In genomic region chr1:190172979-190173461, GRCm38 (mm10) we compare ENCODE assay signal across 9 mouse cellular contexts. TPM values are rescaled to one million over a fixed set of nuclear protein-coding genes. Genes with fewer than 3 reads are reported as not detected.
DNase-seq lines count a peak whose midpoint lies in the region; ATAC-seq lines count a peak whose summit lies in the region.
"Had no signal": no experiment of that assay in that cellular context is flagged by ENCODE, and none has a peak within 500 bp of the region (broad histone marks: within the 10 kb centered on the region; RNA-seq: fewer than 3 reads in every experiment).

No protein-coding gene starts in this region.

- intact Hi-C loops in left cerebral cortex, postnatal 4 days (cut with DNase I) = loop anchor here (10.0 kb wide), 1 partner anchor 622 kb away; no protein-coding TSS in a partner anchor

- H3K9me3 ChIP-seq in heart, embryonic 10.5 days = no peaks in the 10 kb centered on the region
- H3K9me3 ChIP-seq in embryonic facial prominence, embryonic 13.5 days = no peaks in the 10 kb centered on the region
- no peaks in the 10 kb centered on the region for H3K9me3 ChIP-seq in intestine, embryonic 15.5 days

- H3K4me1 ChIP-seq in heart, embryonic 10.5 days = peaks cover 50% of the 10 kb centered on the region
- peaks cover 47% of the 10 kb centered on the region for H3K4me1 ChIP-seq in embryonic facial prominence, embryonic 13.5 days
- H3K4me1 ChIP-seq in intestine, embryonic 15.5 days (replicated peaks) = peaks cover 36% of the 10 kb centered on the region

- no peak for ATAC-seq in embryonic facial prominence, embryonic 13.5 days (ENCODE audit: insufficient number of reproducible peaks, insufficient read depth, low FRiP score, low TSS enrichment, low read depth)
- no peak for ATAC-seq in intestine, embryonic 15.5 days
- no peak for ATAC-seq in megakaryocyte-erythroid progenitor cell, adult 5-6 weeks (replicated peaks; ENCODE audit: low FRiP score, low TSS enrichment, poor library complexity, severe bottlenecking)

- peak overlapping the region; percentile 96 for H3K27ac ChIP-seq in heart, embryonic 10.5 days
- H3K27ac ChIP-seq in embryonic facial prominence, embryonic 13.5 days = no peak overlapping the region
- no peak overlapping the region for H3K27ac ChIP-seq in intestine, embryonic 15.5 days

- under 1% methylated on average over 24 of the region's 24 CpGs for WGBS in heart, embryonic 10.5 days
- under 1% methylated on average over 24 of the region's 24 CpGs for WGBS in embryonic facial prominence, embryonic 13.5 days
- WGBS in intestine, embryonic 15.5 days = 2% methylated on average over 24 of the region's 24 CpGs

- H3K4me3 ChIP-seq in heart, embryonic 10.5 days = peak overlapping the region; percentile 91
- peak overlapping the region; percentile 26 for H3K4me3 ChIP-seq in embryonic facial prominence, embryonic 13.5 days
- peak overlapping the region; percentile 23 for H3K4me3 ChIP-seq in intestine, embryonic 15.5 days (replicated peaks)

- H3K9ac ChIP-seq in embryonic facial prominence, embryonic 13.5 days = no peak overlapping the region
- no peak overlapping the region for H3K9ac ChIP-seq in intestine, embryonic 15.5 days

- DNase-seq in heart, embryonic 10.5 days (ENCODE audit: low spot score) = no peak
- DNase-seq in heart, adult 8-10 months (ENCODE audit: low spot score) = no peak
- DNase-seq in neural tube, embryonic 10.5 days (ENCODE audit: extremely low spot score, low spot score) = peak; percentile 67
- DNase-seq in frontal cortex, postnatal 10 days (ENCODE audit: low spot score in 2 of 2) = no peak
- DNase-seq in left cerebral cortex, postnatal 4 days = no peak

- H3K4me2 ChIP-seq in embryonic facial prominence, embryonic 13.5 days = peak overlapping the region; percentile 45
- peak overlapping the region; percentile 56 for H3K4me2 ChIP-seq in intestine, embryonic 15.5 days (replicated peaks)

- H3K36me3 ChIP-seq in heart, embryonic 10.5 days = no peaks in the 10 kb centered on the region
- no peaks in the 10 kb centered on the region for H3K36me3 ChIP-seq in embryonic facial prominence, embryonic 13.5 days
- H3K36me3 ChIP-seq in intestine, embryonic 15.5 days = no peaks in the 10 kb centered on the region
- H3K36me3 ChIP-seq: G1E had no signal

- H3K27me3 ChIP-seq in heart, embryonic 10.5 days (ENCODE audit: insufficient read depth, poor library complexity, severe bottlenecking) = peaks cover 38% of the 10 kb centered on the region
- H3K27me3 ChIP-seq in embryonic facial prominence, embryonic 13.5 days = peaks cover 91% of the 10 kb centered on the region
- peaks cover 37% of the 10 kb centered on the region for H3K27me3 ChIP-seq in intestine, embryonic 15.5 days (replicated peaks)

RNA-seq across cellular contexts. Expression of gene Prox1, which starts 2.5 kb away (rescaled TPM):
- 13.3 and 17.3 TPM in 2 replicates for polyA plus RNA-seq in heart, embryonic 10.5 days (2016; fragmentation: Nextera tagmentation; extraction: Ambion mirVana)
- 10 to 100 TPM; 42.2 to 58.7 (median 51.7) TPM for total RNA-seq in heart, adult 8-10 months (2022)
- 1.3 and 1.7 TPM in 2 replicates for polyA plus RNA-seq in embryonic facial prominence, embryonic 13.5 days (2015; fragmentation: Nextera tagmentation; extraction: Ambion mirVana)
- polyA plus RNA-seq in intestine, embryonic 15.5 days (2015; fragmentation: Nextera tagmentation; extraction: Ambion mirVana) = 2.6 and 2.8 TPM in 2 replicates
- total RNA-seq in megakaryocyte-erythroid progenitor cell, adult 5-6 weeks (2014; fragmentation: Nextera tagmentation) = not detected in 2 replicates
- 0.30 TPM in 1 of 2 replicates, not detected in the other for total RNA-seq in megakaryocyte-erythroid progenitor cell, adult 5-6 weeks (2017)
- 10 to 100 TPM; 11.6 to 16.3 TPM for total RNA-seq in left cerebral cortex, postnatal 4 days (2021)
- polyA plus RNA-seq: G1E had no signal

Comparison
In these comparisons a context has a peak if more than half of its experiments do, and no peak if none do; other contexts are left out.
1. H3K4me3 ChIP-seq: peak in every context shown above with its lines; median percentile 91 in heart, embryonic 10.5 days; 26 in embryonic facial prominence, embryonic 13.5 days; 23 in intestine, embryonic 15.5 days.
2. RNA of gene Prox1, which starts 2.5 kb away (total RNA-seq): 42.2 to 58.7 TPM in heart, adult 8-10 months and 11.6 to 16.3 TPM in left cerebral cortex, postnatal 4 days; 0.30 TPM in megakaryocyte-erythroid progenitor cell, adult 5-6 weeks; every median in the first group is over 4 times any median in the second.